Mouse (Mus musculus): ENCODE results near the gene Vmn2r44. TPM values are rescaled to one million over a fixed set of nuclear protein-coding genes. Genes with fewer than 3 reads are reported as not detected.
"Not testable (repeated sequence)": the region's sequence is repeated elsewhere in the genome, so short reads cannot be mapped to it uniquely, and the experiment has no call there.

Vmn2r44 gene
- not detected in 2 replicates for polyA plus RNA-seq (2015; fragmentation: Nextera tagmentation; extraction: Ambion mirVana)

- not testable (repeated sequence) for H3K4me2 ChIP-seq (ENCODE audit: low read depth, low read length); H3K27me3 ChIP-seq (ENCODE audit: control insufficient read depth, insufficient read depth, low read length); H3K36me3 ChIP-seq (ENCODE audit: control insufficient read depth, insufficient read depth, low read length); H3K9ac ChIP-seq (ENCODE audit: low read length); ATAC-seq (ENCODE audit: insufficient read depth, low FRiP score); H3K4me3 ChIP-seq (replicated peaks; ENCODE audit: low read length); H3K4me1 ChIP-seq (ENCODE audit: control insufficient read depth, insufficient read depth, low read length); H3K9me3 ChIP-seq (replicated peaks; ENCODE audit: control insufficient read depth, low read length); H3K27ac ChIP-seq (ENCODE audit: low read length)
Measured at GRCm38 (mm10) chr7:8383233-8383632, at the start of gene Vmn2r44. Gene Vmn2r44 (minus strand): TSS chr7:8383333.

GRCm38 (mm10) chr7:8357879-8358278, 25.3 kb downstream of the Vmn2r44 start:
- H3K4me2 ChIP-seq (ENCODE audit: low read depth, low read length); H3K4me3 ChIP-seq (replicated peaks; ENCODE audit: low read length); H3K27ac ChIP-seq (ENCODE audit: low read length); ATAC-seq (ENCODE audit: insufficient read depth, low FRiP score); H3K36me3 ChIP-seq (ENCODE audit: control insufficient read depth, insufficient read depth, low read length); H3K9ac ChIP-seq (ENCODE audit: low read length); H3K27me3 ChIP-seq (ENCODE audit: control insufficient read depth, insufficient read depth, low read length); H3K4me1 ChIP-seq (ENCODE audit: control insufficient read depth, insufficient read depth, low read length); H3K9me3 ChIP-seq (replicated peaks; ENCODE audit: control insufficient read depth, low read length): not testable (repeated sequence)
- WGBS: 85% methylated on average over 11 of the region's 11 CpGs

Other genes with a start within 250 kb of the Vmn2r44 start
- not detected in 2 replicates for gene Vmn2r41, start 221.7 kb downstream of the Vmn2r44 start, polyA plus RNA-seq (2015; fragmentation: Nextera tagmentation; extraction: Ambion mirVana)
- gene Vmn2r42, start 183.0 kb downstream of the Vmn2r44 start, polyA plus RNA-seq (2015; fragmentation: Nextera tagmentation; extraction: Ambion mirVana): not detected in 2 replicates
- gene Vmn2r43, start 122.7 kb downstream of the Vmn2r44 start, polyA plus RNA-seq (2015; fragmentation: Nextera tagmentation; extraction: Ambion mirVana): not detected in 2 replicates
- gene Vmn2r45, start 105.7 kb upstream of the Vmn2r44 start, polyA plus RNA-seq (2015; fragmentation: Nextera tagmentation; extraction: Ambion mirVana): not detected in 2 replicates